Mouse (Mus musculus) left cerebral cortex, postnatal 4 days (tissue): ENCODE data around the gene Gm28042. TPM values are rescaled to one million over a fixed set of nuclear protein-coding genes. Genes with fewer than 3 reads are reported as not detected.

Experiments used
- DNase-seq: peaks from one replicate; pipeline ENCODE4 v3.0.0-alpha.2; 2022
- intact Hi-C: fragments of 180-260 bp; cut with DNase I; formaldehyde crosslinking; loops from one replicate; pipeline ENCODE4 v1.15.1; 2025
- total RNA-seq, 2 experiments: library from RNA; stranded (reverse); gene quantifications; 2 replicates each; pipeline ENCODE4 v1.2.3; 2021

Gene Gm28042
- total RNA-seq, result 1 to 10 TPM; 3.7 to 5.4 TPM

GRCm38 (mm10) chr2:120026984-120027949 lies at the start of gene Gm28042, which contains the start of gene Jmjd7:
Gm28042 (plus strand) TSS chr2:120027493.
Jmjd7 (plus strand) TSS chr2:120027483.
- peak; percentile 92 for DNase-seq
- intact Hi-C loops, result no loop called here

GRCm38 (mm10) chr2:119980343-119980986 lies 46.8 kb upstream of the Gm28042 start:
- intact Hi-C loops, result no loop called here
- DNase-seq, result no peak

- intact Hi-C loops, result no loop called here
- DNase-seq, result no peak
Observed at GRCm38 (mm10) chr2:119981631-119982030, 45.7 kb upstream of the Gm28042 start.

GRCm38 (mm10) chr2:119985871-119986270 lies 41.4 kb upstream of the Gm28042 start:
- no peak for DNase-seq
- intact Hi-C loops, result no loop called here

GRCm38 (mm10) chr2:119986369-119986768 lies 40.9 kb upstream of the Gm28042 start:
- intact Hi-C loops, result no loop called here
- DNase-seq, result no peak

- DNase-seq, result no peak
- intact Hi-C loops, result no loop called here
Observed at GRCm38 (mm10) chr2:119987441-119987840, 39.9 kb upstream of the Gm28042 start.

GRCm38 (mm10) chr2:119988952-119989351 lies 38.3 kb upstream of the Gm28042 start:
- intact Hi-C loops, result no loop called here
- DNase-seq, result no peak

GRCm38 (mm10) chr2:119990881-119991280 lies 36.4 kb upstream of the Gm28042 start:
- intact Hi-C loops, result no loop called here

GRCm38 (mm10) chr2:119992349-119992748 lies 34.9 kb upstream of the Gm28042 start:
- intact Hi-C loops, result no loop called here
- no peak for DNase-seq

More at GRCm38 (mm10) chr2:119990881-119991280, 36.4 kb upstream of the Gm28042 start:
- DNase-seq, result no peak

- intact Hi-C loops, result no loop called here
- DNase-seq, result no peak
Observed at GRCm38 (mm10) chr2:119993515-119993914, 33.8 kb upstream of the Gm28042 start.

- intact Hi-C loops, result no loop called here
Observed at GRCm38 (mm10) chr2:119994839-119995238, 32.5 kb upstream of the Gm28042 start.

GRCm38 (mm10) chr2:119995391-119996281 lies 31.7 kb upstream of the Gm28042 start:
- DNase-seq, result no peak

More at GRCm38 (mm10) chr2:119994839-119995238, 32.5 kb upstream of the Gm28042 start:
- no peak for DNase-seq

GRCm38 (mm10) chr2:119997354-119997753 lies 29.9 kb upstream of the Gm28042 start:
- intact Hi-C loops, result no loop called here

More at GRCm38 (mm10) chr2:119995391-119996281, 31.7 kb upstream of the Gm28042 start:
- intact Hi-C loops, result no loop called here

GRCm38 (mm10) chr2:119999731-120000130 lies 27.6 kb upstream of the Gm28042 start:
- no peak for DNase-seq
- intact Hi-C loops, result no loop called here

More at GRCm38 (mm10) chr2:119997354-119997753, 29.9 kb upstream of the Gm28042 start:
- no peak for DNase-seq

- intact Hi-C loops, result no loop called here
- DNase-seq, result no peak
Observed at GRCm38 (mm10) chr2:120000882-120001584, 26.3 kb upstream of the Gm28042 start.

GRCm38 (mm10) chr2:120001956-120002355 lies 25.3 kb upstream of the Gm28042 start:
- DNase-seq, result no peak
- intact Hi-C loops, result no loop called here

- no peak for DNase-seq
- intact Hi-C loops, result no loop called here
Observed at GRCm38 (mm10) chr2:120003970-120004369, 23.3 kb upstream of the Gm28042 start.

- intact Hi-C loops, result loop anchor here (5.0 kb wide), 1 partner anchor 34 kb away; the partner anchor contains the start of gene Mapkbp1
- DNase-seq, result no peak
Observed at GRCm38 (mm10) chr2:120006696-120007095, 20.6 kb upstream of the Gm28042 start.

GRCm38 (mm10) chr2:120007680-120008210 lies 19.5 kb upstream of the Gm28042 start:
- intact Hi-C loops, result loop anchor here (5.0 kb wide), 1 partner anchor 35 kb away; the partner anchor contains the start of gene Mapkbp1
- no peak for DNase-seq
